Mouse (Mus musculus): ENCODE measurements around the gene Itih5. TPM values are rescaled to one million over a fixed set of nuclear protein-coding genes. Genes with fewer than 3 reads are reported as not detected.
A peak's percentile ranks its signal among the peaks of the same experiment; 100 is the strongest.

The Itih5 gene
- total RNA-seq (2014; rRNA removed) (7.4 and 7.8 TPM in 2 replicates), polyA plus RNA-seq (2012; rRNA removed) (1.9 and 4.6 TPM in 2 replicates)

DNA sequence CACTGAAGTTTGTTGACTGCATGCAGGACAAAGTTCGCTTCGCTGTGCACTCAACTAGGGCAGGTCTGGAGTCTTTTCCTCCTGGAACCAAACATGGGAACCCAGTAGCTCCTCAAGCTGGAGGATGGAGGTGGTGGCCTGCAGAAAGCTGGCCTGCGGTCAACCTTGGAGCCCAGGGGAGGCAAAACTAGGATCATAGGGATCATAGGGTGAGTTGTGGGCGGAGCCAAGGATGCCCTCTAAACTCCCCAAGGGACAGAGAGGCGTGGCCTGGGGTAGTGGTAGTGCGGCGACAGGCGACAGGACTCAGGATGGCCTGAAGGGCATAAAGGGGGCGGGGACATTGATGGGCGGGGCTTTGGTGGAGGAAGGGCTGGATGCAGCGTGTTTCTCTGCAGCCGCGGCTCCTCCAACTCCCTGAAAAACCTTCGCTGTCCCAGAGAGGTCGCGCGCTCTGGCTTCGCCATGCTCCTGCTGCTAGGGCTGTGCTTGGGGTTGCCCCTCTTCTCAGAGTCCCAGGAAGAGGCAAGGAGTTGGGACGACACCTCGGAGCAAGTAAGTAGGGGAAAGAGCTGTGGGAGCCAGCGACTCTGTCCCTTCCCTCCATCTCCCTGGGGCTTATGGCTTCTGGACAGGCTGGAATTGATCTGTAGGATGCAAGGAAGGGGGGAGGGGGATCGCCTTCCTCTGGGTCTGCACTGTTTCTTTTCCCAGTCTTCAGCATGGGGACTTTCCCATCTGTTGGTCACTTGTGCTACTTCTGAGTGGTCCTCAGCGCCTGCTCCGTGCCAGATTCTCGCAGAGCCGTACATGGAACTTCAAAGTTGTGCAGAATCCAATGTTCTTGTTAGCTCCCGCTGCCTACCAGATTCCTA is at the start of gene Itih5:
Itih5 (plus strand) TSS at position 371 of the 875 bp plus-strand sequence.
- Histone ChIP-seq H3K9ac (ENCODE audit: low read depth, low read length) (peak within 1 kb of the TSS; percentile 4; the same call in 1 of the 2 replicates), H3K4me1 (ENCODE audit: control insufficient read depth, insufficient read depth, low read length) (0 out of 2 replicates have a peak, but pooled peaks cover 2% of the 10 kb centered on the region), H3K4me3 (ENCODE audit: insufficient read depth, low read depth, low read length) (peak within 1 kb of the TSS; percentile 51), H3K36me3 (ENCODE audit: control insufficient read depth, insufficient read depth, low read length) (no peaks in the 10 kb centered on the region), H3K27ac (replicated peaks; ENCODE audit: insufficient read depth, low read depth, low read length) (peak within 1 kb of the TSS; percentile 33), H3K27me3 (ENCODE audit: control insufficient read depth, insufficient read depth, low read length) (no peaks in the 10 kb centered on the region), H3K79me2 (ENCODE audit: control insufficient read depth, insufficient read depth, low read length) (no peaks in the 10 kb centered on the region)
- TF ChIP-seq POLR2A (IDR thresholded peaks at IDR 0.05; ENCODE audit: extremely low read depth, insufficient read depth, low read length) (no peak), CTCF (IDR thresholded peaks at IDR 0.05; ENCODE audit: low read depth, low read length) (no peak)
- WGBS, result 3% methylated on average over 27 of the region's 27 CpGs
- peak; percentile 73 for DNase-seq (ENCODE audit: extremely low read depth, low read depth, low spot score)

DNA sequence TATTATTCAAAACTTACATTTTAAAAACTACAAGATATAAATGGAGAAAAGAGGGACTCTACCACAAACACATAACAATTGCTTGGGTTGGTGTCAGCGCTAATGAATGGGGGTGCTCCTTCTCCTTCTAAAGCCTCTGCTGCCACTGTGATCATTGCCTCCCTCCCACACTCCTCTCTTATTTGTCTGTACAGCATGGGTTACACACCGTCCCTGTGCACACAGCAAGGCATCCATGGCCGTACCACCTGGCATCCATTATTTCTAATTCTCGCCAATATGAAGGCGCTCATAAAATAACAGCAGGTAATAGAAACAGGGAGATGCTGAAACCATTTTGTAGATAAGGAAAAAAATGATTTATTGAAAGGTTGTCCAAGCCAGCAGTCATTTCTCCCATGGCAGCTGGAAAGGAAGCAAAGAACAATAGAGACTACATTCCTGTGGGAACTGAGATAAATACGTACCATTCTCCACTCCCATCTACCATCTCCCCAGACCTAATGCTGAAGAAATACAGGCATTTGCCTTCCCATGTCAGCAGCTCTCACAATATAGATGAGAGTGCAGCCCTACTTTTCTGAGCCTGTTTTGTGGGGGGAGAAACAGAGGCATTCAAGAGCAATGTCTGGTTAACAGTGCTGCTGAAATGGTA is 44.7 kb upstream of the Itih5 start:
- 79% methylated on average over 6 of the region's 6 CpGs for WGBS
- Histone ChIP-seq H3K9ac (ENCODE audit: low read depth, low read length) (no peak overlapping the region), H3K79me2 (ENCODE audit: control insufficient read depth, insufficient read depth, low read length) (no peaks in the 10 kb centered on the region; the same call in 1 of the 2 replicates), H3K4me3 (ENCODE audit: insufficient read depth, low read depth, low read length) (no peak overlapping the region), H3K27me3 (ENCODE audit: control insufficient read depth, insufficient read depth, low read length) (no peaks in the 10 kb centered on the region), H3K27ac (replicated peaks; ENCODE audit: insufficient read depth, low read depth, low read length) (no peak overlapping the region), H3K4me1 (ENCODE audit: control insufficient read depth, insufficient read depth, low read length) (no peaks in the 10 kb centered on the region), H3K36me3 (ENCODE audit: control insufficient read depth, insufficient read depth, low read length) (peaks cover 66% of the 10 kb centered on the region)
- no peak for TF ChIP-seq POLR2A (IDR thresholded peaks at IDR 0.05; ENCODE audit: extremely low read depth, insufficient read depth, low read length)
- DNase-seq (ENCODE audit: extremely low read depth, low read depth, low spot score), result no peak

DNA sequence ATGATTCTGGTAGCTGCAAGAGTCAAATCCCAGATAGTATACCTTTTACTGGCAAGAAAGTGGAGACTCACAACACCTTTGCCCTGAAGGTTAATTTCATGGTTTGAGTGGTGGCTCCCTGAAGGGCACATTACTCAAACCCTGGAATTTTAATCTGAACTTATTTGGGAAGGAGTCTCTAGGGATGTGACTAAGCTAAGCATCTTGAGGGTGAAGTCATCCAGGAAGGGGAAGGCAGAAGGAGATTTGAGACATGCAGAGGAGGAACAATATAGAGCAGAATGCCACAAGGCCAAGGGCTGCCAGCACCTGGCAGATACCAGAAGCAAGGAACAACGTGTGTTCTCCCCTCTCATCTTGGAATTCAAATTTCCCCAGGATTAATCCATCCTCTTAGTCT is 34.6 kb upstream of the Itih5 start:
- Histone ChIP-seq H3K27ac (replicated peaks; ENCODE audit: insufficient read depth, low read depth, low read length) (no peak overlapping the region), H3K4me3 (ENCODE audit: insufficient read depth, low read depth, low read length) (no peak overlapping the region), H3K79me2 (ENCODE audit: control insufficient read depth, insufficient read depth, low read length) (peaks cover 3% of the 10 kb centered on the region), H3K36me3 (ENCODE audit: control insufficient read depth, insufficient read depth, low read length) (peaks cover 86% of the 10 kb centered on the region), H3K27me3 (ENCODE audit: control insufficient read depth, insufficient read depth, low read length) (no peaks in the 10 kb centered on the region), H3K4me1 (ENCODE audit: control insufficient read depth, insufficient read depth, low read length) (peaks cover 2% of the 10 kb centered on the region; the same call in 1 of the 2 replicates), H3K9ac (ENCODE audit: low read depth, low read length) (no peak overlapping the region)
- DNase-seq (ENCODE audit: extremely low read depth, low read depth, low spot score), result no peak
- 55% methylated on average over 1 of the region's 1 CpGs for WGBS
- TF ChIP-seq CTCF (IDR thresholded peaks at IDR 0.05; ENCODE audit: low read depth, low read length) (no peak), POLR2A (IDR thresholded peaks at IDR 0.05; ENCODE audit: extremely low read depth, insufficient read depth, low read length) (no peak)

DNA sequence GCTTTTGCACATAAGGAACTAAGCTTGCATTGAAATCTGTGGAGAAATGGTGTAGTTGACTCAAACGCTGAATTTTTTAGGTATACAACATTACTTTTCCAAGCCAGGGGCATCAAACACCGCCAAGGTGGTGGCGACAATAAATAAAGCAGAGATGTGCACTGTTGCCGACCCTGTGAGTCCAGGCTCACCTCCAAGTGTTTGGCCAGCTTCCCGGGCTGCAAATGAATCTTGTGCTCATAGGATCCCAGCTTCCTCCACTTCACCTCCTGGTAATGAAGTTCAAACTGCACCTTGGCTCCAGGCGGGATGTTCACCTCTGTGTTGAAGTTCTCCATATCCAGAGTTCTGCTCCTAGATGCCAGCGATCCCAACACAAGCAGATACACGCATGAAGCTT is 34.1 kb upstream of the Itih5 start:
- peaks cover 3% of the 10 kb centered on the region for H3K79me2 ChIP-seq (ENCODE audit: control insufficient read depth, insufficient read depth, low read length)
- H3K27me3 ChIP-seq (ENCODE audit: control insufficient read depth, insufficient read depth, low read length), result no peaks in the 10 kb centered on the region
- no peak overlapping the region for H3K27ac ChIP-seq (replicated peaks; ENCODE audit: insufficient read depth, low read depth, low read length)
- H3K36me3 ChIP-seq (ENCODE audit: control insufficient read depth, insufficient read depth, low read length), result peaks cover 87% of the 10 kb centered on the region
- no peak overlapping the region for H3K9ac ChIP-seq (ENCODE audit: low read depth, low read length)
- no peak for TF ChIP-seq POLR2A (IDR thresholded peaks at IDR 0.05; ENCODE audit: extremely low read depth, insufficient read depth, low read length)
- DNase-seq (ENCODE audit: extremely low read depth, low read depth, low spot score), result no peak
- 45% methylated on average over 8 of the region's 8 CpGs for WGBS
- peaks cover 2% of the 10 kb centered on the region; the same call in 1 of the 2 replicates for H3K4me1 ChIP-seq (ENCODE audit: control insufficient read depth, insufficient read depth, low read length)
- no peak overlapping the region for H3K4me3 ChIP-seq (ENCODE audit: insufficient read depth, low read depth, low read length)

DNA sequence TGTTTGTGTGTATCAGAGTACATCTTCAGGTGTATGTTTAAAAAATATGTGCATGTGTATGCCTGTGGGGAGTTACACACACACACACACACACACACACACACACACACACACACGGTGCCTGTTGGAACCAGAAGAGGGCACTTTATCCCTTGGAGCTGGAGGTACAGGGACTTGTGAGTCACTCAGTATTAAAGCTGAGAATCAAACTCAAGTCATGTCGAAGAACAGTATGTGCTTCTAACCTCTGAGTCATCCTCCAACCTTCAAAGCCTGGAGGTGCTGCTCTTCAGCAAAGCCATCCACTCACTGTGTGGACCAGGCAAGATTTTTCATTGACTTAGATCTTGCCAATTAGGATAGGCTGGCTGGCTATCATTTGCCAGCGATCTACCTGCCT is 31.5 kb upstream of the Itih5 start:
- no peak for DNase-seq (ENCODE audit: extremely low read depth, low read depth, low spot score)
- TF ChIP-seq POLR2A (IDR thresholded peaks at IDR 0.05; ENCODE audit: extremely low read depth, insufficient read depth, low read length) (no peak), CTCF (IDR thresholded peaks at IDR 0.05; ENCODE audit: low read depth, low read length) (no peak)

More for the DNA sequence above, 31.5 kb upstream of the Itih5 start:
- peaks cover 76% of the 10 kb centered on the region for H3K36me3 ChIP-seq (ENCODE audit: control insufficient read depth, insufficient read depth, low read length)
- no peak overlapping the region for H3K27ac ChIP-seq (replicated peaks; ENCODE audit: insufficient read depth, low read depth, low read length)
- no peak overlapping the region for H3K4me3 ChIP-seq (ENCODE audit: insufficient read depth, low read depth, low read length)
- peaks cover 3% of the 10 kb centered on the region; the same call in 1 of the 2 replicates for H3K79me2 ChIP-seq (ENCODE audit: control insufficient read depth, insufficient read depth, low read length)
- no peaks in the 10 kb centered on the region for H3K27me3 ChIP-seq (ENCODE audit: control insufficient read depth, insufficient read depth, low read length)
- WGBS, result 31% methylated on average over 3 of the region's 3 CpGs
- H3K4me1 ChIP-seq (ENCODE audit: control insufficient read depth, insufficient read depth, low read length), result peaks cover 12% of the 10 kb centered on the region
- H3K9ac ChIP-seq (ENCODE audit: low read depth, low read length), result no peak overlapping the region
